Mouse (Mus musculus) stomach, embryonic 16.5 days (tissue): ENCODE measurements around the gene Stk36. TPM values are rescaled to one million over a fixed set of nuclear protein-coding genes. Genes with fewer than 3 reads are reported as not detected.

Experiments
- ATAC-seq: fragments of 200-750 bp; cut with Nextera tagmentation; 2 replicates; pipeline ENCODE4 v1.8.0; 2017; ENCODE audit warnings: moderate number of reproducible peaks, moderate TSS enrichment; ENCODE audit not compliant: insufficient read depth, low FRiP score
- H3K27ac ChIP-seq: fragments of 300-500 bp; sonication (generic); 2 replicates; pipeline ENCODE4 v1.5.1; 2014; ENCODE audit warnings: low read length
- H3K27me3 ChIP-seq: fragments of 300-500 bp; sonication (generic); 2 replicates; pipeline ENCODE4 v1.6.1; 2014; ENCODE audit warnings: low read length, control low read depth, mixed read lengths; ENCODE audit not compliant: control insufficient read depth, insufficient read depth
- H3K36me3 ChIP-seq: fragments of 300-500 bp; sonication (generic); 2 replicates; pipeline ENCODE4 v1.6.1; 2014; ENCODE audit warnings: low read length; ENCODE audit not compliant: control insufficient read depth, insufficient read depth
- H3K4me1 ChIP-seq: fragments of 300-500 bp; sonication (generic); 2 replicates; pipeline ENCODE4 v1.6.1; 2014; ENCODE audit warnings: low read length, control low read depth, mixed read lengths; ENCODE audit not compliant: control insufficient read depth, insufficient read depth
- H3K4me2 ChIP-seq: fragments of 300-500 bp; sonication (generic); 2 replicates; pipeline ENCODE4 v1.6.1; 2014; ENCODE audit warnings: low read depth, low read length, mixed read lengths
- H3K4me3 ChIP-seq: fragments of 300-500 bp; sonication (generic); replicated peaks from 2 replicates; pipeline ENCODE4 v1.5.1; 2014; ENCODE audit warnings: mild to moderate bottlenecking, low read length
- H3K9ac ChIP-seq: fragments of 300-500 bp; sonication (generic); 2 replicates; pipeline ENCODE4 v1.6.1; 2014; ENCODE audit warnings: low read length
- H3K9me3 ChIP-seq: fragments of 300-500 bp; sonication (generic); replicated peaks from 2 replicates; pipeline ENCODE4 v1.6.1; 2016; ENCODE audit warnings: low read length, control low read depth; ENCODE audit not compliant: control insufficient read depth
- WGBS: fragments of 180-500 bp; shearing (Covaris S2); extraction: QIAGEN DNeasy Blood & Tissue Kit; methylation state at CpG from one replicate; pipeline ENCODE4 v1.1.7; 2014; 5-methylcytosine and 5-hydroxymethylcytosine counted together
- polyA plus RNA-seq: library from polyadenylated mRNA; unstranded; fragments of >200 nt; fragmentation: Nextera tagmentation; extraction: Ambion mirVana; gene quantifications from 2 replicates; pipeline ENCODE4 v1.2.1, GENCODE M21; 2015

The Stk36 gene
- polyA plus RNA-seq, 1 experiment from 2014 or later: 5.4 TPM

- H3K9ac ChIP-seq: no peak overlapping the region
- H3K4me2 ChIP-seq: no peak overlapping the region
- no peak overlapping the region for H3K4me3 ChIP-seq
- H3K27ac ChIP-seq: no peak overlapping the region
- whole genome bisulfite sequencing: 83% methylated on average over 8 of the region's 8 CpGs
- H3K27me3 ChIP-seq: no peaks in the 10 kb centered on the region
- H3K9me3 ChIP-seq: no peaks in the 10 kb centered on the region
- ATAC-seq: no peak
- peaks cover 31% of the 10 kb centered on the region for H3K36me3 ChIP-seq
- no peaks in the 10 kb centered on the region for H3K4me1 ChIP-seq
Measured at GRCm38 (mm10) chr1:74594434-74594833, 6.8 kb upstream of the Stk36 start.

GRCm38 (mm10) chr1:74600501-74601266 lies 561 bp upstream of the Stk36 start:
- Histone ChIP-seq H3K27me3 (no peaks in the 10 kb centered on the region), H3K9me3 (no peaks in the 10 kb centered on the region), H3K9ac (peak overlapping the region; percentile 88), H3K4me2 (peak overlapping the region; percentile 75), H3K4me3 (peak overlapping the region; percentile 90), H3K4me1 (peaks cover 13% of the 10 kb centered on the region), H3K36me3 (peaks cover 12% of the 10 kb centered on the region; the same call in 1 of the 2 replicates), H3K27ac (peak overlapping the region; percentile 60; the same call in 1 of the 2 replicates)
- ATAC-seq: peak; percentile 57; the same call in 1 of the 2 replicates
- WGBS: 7% methylated on average over 26 of the region's 26 CpGs

GRCm38 (mm10) chr1:74624183-74624582 lies 22.9 kb downstream of the Stk36 start:
- Histone ChIP-seq H3K27me3 (no peaks in the 10 kb centered on the region), H3K9ac (no peak overlapping the region), H3K27ac (no peak overlapping the region), H3K4me1 (no peaks in the 10 kb centered on the region), H3K9me3 (no peaks in the 10 kb centered on the region), H3K4me2 (no peak overlapping the region), H3K36me3 (no peaks in the 10 kb centered on the region), H3K4me3 (no peak overlapping the region)
- WGBS: 80% methylated on average over 1 of the region's 1 CpGs
- no peak for ATAC-seq

- no peak for ATAC-seq
- Histone ChIP-seq H3K27me3 (no peaks in the 10 kb centered on the region), H3K4me1 (no peaks in the 10 kb centered on the region), H3K9ac (no peak overlapping the region), H3K36me3 (no peaks in the 10 kb centered on the region), H3K4me2 (no peak overlapping the region), H3K4me3 (no peak overlapping the region), H3K9me3 (no peaks in the 10 kb centered on the region), H3K27ac (no peak overlapping the region)
- 86% methylated on average over 4 of the region's 4 CpGs for WGBS
Measured at GRCm38 (mm10) chr1:74626076-74626475, 24.8 kb downstream of the Stk36 start.

- H3K4me2 ChIP-seq: no peak overlapping the region
- 42% methylated on average over 7 of the region's 7 CpGs for WGBS
- H3K27me3 ChIP-seq: no peaks in the 10 kb centered on the region
- ATAC-seq: no peak
- H3K9me3 ChIP-seq: no peaks in the 10 kb centered on the region
- H3K36me3 ChIP-seq: no peaks in the 10 kb centered on the region
- no peak overlapping the region for H3K4me3 ChIP-seq
- no peak overlapping the region for H3K27ac ChIP-seq
- no peaks in the 10 kb centered on the region for H3K4me1 ChIP-seq
- no peak overlapping the region for H3K9ac ChIP-seq
Measured at GRCm38 (mm10) chr1:74628001-74628400, 26.8 kb downstream of the Stk36 start.

GRCm38 (mm10) chr1:74632734-74633133 lies 31.5 kb downstream of the Stk36 start:
- no peaks in the 10 kb centered on the region for H3K9me3 ChIP-seq

DNA sequence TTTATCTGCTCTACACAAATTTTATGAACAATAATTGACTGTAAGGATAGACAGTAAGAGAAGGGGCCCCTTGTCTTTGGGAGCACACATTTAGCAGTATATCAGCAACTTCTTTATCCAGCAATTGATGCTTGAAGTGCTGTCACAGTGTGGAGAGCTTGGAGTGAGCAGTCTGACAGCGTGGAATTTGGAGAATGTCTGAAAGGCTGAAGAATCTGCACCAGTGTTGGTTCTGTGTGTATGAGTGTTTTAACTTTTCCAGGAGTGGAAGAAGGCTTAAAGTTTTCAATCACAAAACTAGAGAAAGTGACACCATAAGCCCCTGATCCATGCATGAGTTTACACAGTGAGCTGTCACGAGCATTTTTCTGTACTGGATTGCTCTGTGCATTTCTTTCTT lies 42.3 kb downstream of the Stk36 start:
- H3K27me3 ChIP-seq: no peaks in the 10 kb centered on the region
- H3K4me3 ChIP-seq: no peak overlapping the region
- no peak overlapping the region for H3K4me2 ChIP-seq
- WGBS: 55% methylated on average over 2 of the region's 2 CpGs
- no peak overlapping the region for H3K27ac ChIP-seq
- H3K9ac ChIP-seq: no peak overlapping the region
- no peaks in the 10 kb centered on the region for H3K36me3 ChIP-seq
- H3K9me3 ChIP-seq: no peaks in the 10 kb centered on the region
- no peak for ATAC-seq
- H3K4me1 ChIP-seq: no peaks in the 10 kb centered on the region

More at GRCm38 (mm10) chr1:74632734-74633133, 31.5 kb downstream of the Stk36 start:
- H3K27ac ChIP-seq: no peak overlapping the region
- H3K4me1 ChIP-seq: no peaks in the 10 kb centered on the region
- no peak overlapping the region for H3K4me2 ChIP-seq
- no peak overlapping the region for H3K4me3 ChIP-seq
- H3K27me3 ChIP-seq: no peaks in the 10 kb centered on the region
- no peaks in the 10 kb centered on the region for H3K36me3 ChIP-seq
- WGBS: 86% methylated on average over 4 of the region's 4 CpGs
- no peak for ATAC-seq
- no peak overlapping the region for H3K9ac ChIP-seq

- Histone ChIP-seq H3K9ac (no peak overlapping the region), H3K36me3 (no peaks in the 10 kb centered on the region), H3K27ac (no peak overlapping the region), H3K27me3 (no peaks in the 10 kb centered on the region), H3K4me3 (no peak overlapping the region), H3K9me3 (no peaks in the 10 kb centered on the region), H3K4me1 (no peaks in the 10 kb centered on the region), H3K4me2 (no peak overlapping the region)
- ATAC-seq: no peak
Measured at GRCm38 (mm10) chr1:74643926-74644325, 42.7 kb downstream of the Stk36 start.

GRCm38 (mm10) chr1:74661448-74662195 lies 60.4 kb downstream of the Stk36 start, which contains the start of gene Ttll4:
Gene Ttll4, plus strand, starts transcription at chr1:74661745.
- Histone ChIP-seq H3K4me3 (peak within 1 kb of the TSS; percentile 76), H3K9me3 (no peaks in the 10 kb centered on the region), H3K4me2 (peak within 1 kb of the TSS; percentile 53), H3K27me3 (no peaks in the 10 kb centered on the region), H3K9ac (peak within 1 kb of the TSS; percentile 81), H3K4me1 (0 out of 2 replicates have a peak, but pooled peaks cover 2% of the 10 kb centered on the region), H3K27ac (peak within 1 kb of the TSS; percentile 83), H3K36me3 (no peaks in the 10 kb centered on the region)
- WGBS: under 1% methylated on average over 63 of the region's 66 CpGs
- peak; percentile 99 for ATAC-seq
